Mouse (Mus musculus) embryo, embryonic 10.5 days (tissue): ENCODE results near the gene Insig1.

Experiments used
- DNase-seq: peaks from one replicate; pipeline ENCODE4 v3.0.0-alpha.2; 2015; ENCODE audit warnings: low spot score

Gene Insig1

GRCm38 (mm10) chr5:28070828-28071455, at the start of gene Insig1:
Gene Insig1 (plus strand): TSS chr5:28071363.
- peak; percentile 97 for DNase-seq

GRCm38 (mm10) chr5:28023452-28023851, 47.7 kb upstream of the Insig1 start:
- DNase-seq = no peak

GRCm38 (mm10) chr5:28031577-28032236, 39.5 kb upstream of the Insig1 start:
- no peak for DNase-seq

- no peak for DNase-seq
These were observed 38.3 kb upstream of the Insig1 start for GRCm38 (mm10) chr5:28032866-28033265.

- no peak for DNase-seq
These were observed 37.9 kb upstream of the Insig1 start for GRCm38 (mm10) chr5:28033281-28033680.

GRCm38 (mm10) chr5:28033826-28034225, 37.3 kb upstream of the Insig1 start:
- DNase-seq = no peak

GRCm38 (mm10) chr5:28036011-28036410, 35.2 kb upstream of the Insig1 start:
- no peak for DNase-seq

GRCm38 (mm10) chr5:28036518-28036917, 34.6 kb upstream of the Insig1 start:
- no peak for DNase-seq

GRCm38 (mm10) chr5:28037172-28037591, 34.0 kb upstream of the Insig1 start:
- peak; percentile 13 for DNase-seq

GRCm38 (mm10) chr5:28037639-28038038, 33.5 kb upstream of the Insig1 start:
- DNase-seq = no peak

GRCm38 (mm10) chr5:28038115-28038514, 33.0 kb upstream of the Insig1 start:
- DNase-seq = no peak

GRCm38 (mm10) chr5:28039746-28040655, 31.2 kb upstream of the Insig1 start:
- no peak for DNase-seq

- no peak for DNase-seq
These were observed 30.4 kb upstream of the Insig1 start for GRCm38 (mm10) chr5:28040726-28041125.

- DNase-seq = no peak
These were observed 29.1 kb upstream of the Insig1 start for GRCm38 (mm10) chr5:28042021-28042420.

GRCm38 (mm10) chr5:28042779-28043178, 28.4 kb upstream of the Insig1 start:
- DNase-seq = no peak

GRCm38 (mm10) chr5:28043386-28043785, 27.8 kb upstream of the Insig1 start:
- DNase-seq = no peak

GRCm38 (mm10) chr5:28046966-28047365, 24.2 kb upstream of the Insig1 start:
- DNase-seq = no peak

- DNase-seq = no peak
These were observed 23.2 kb upstream of the Insig1 start for GRCm38 (mm10) chr5:28047961-28048360.

GRCm38 (mm10) chr5:28055450-28055849, 15.7 kb upstream of the Insig1 start:
- DNase-seq = no peak

- DNase-seq = no peak
These were observed 14.3 kb upstream of the Insig1 start for GRCm38 (mm10) chr5:28056877-28057276.

GRCm38 (mm10) chr5:28060506-28060905, 10.7 kb upstream of the Insig1 start:
- no peak for DNase-seq

GRCm38 (mm10) chr5:28061011-28061410, 10.2 kb upstream of the Insig1 start:
- DNase-seq = no peak
